In genomic region chr9:114890377-114890776, GRCm38 (mm10) we compare ENCODE assay signal across 18 mouse cellular contexts. TPM values are rescaled to one million over a fixed set of nuclear protein-coding genes. Genes with fewer than 3 reads are reported as not detected.
"Had no signal": no experiment of that assay in that cellular context is flagged by ENCODE, and none has a peak within 500 bp of the region (broad histone marks: within the 10 kb centered on the region; RNA-seq: fewer than 3 reads in every experiment).

No protein-coding gene starts in this region.

- H3K4me1 ChIP-seq: lung, embryonic 15.5 days; megakaryocyte, embryonic 14.5 days; midbrain, embryonic 13.5 days; midbrain, embryonic 15.5 days; stomach, embryonic 15.5 days had no signal

- H3K27ac ChIP-seq: lung, embryonic 15.5 days; macrophage; midbrain, embryonic 13.5 days; midbrain, embryonic 15.5 days; neural tube, embryonic 12.5 days; stomach, embryonic 15.5 days; stomach, postnatal 0 days had no signal

- H3K36me3 ChIP-seq: lung, embryonic 15.5 days; midbrain, embryonic 13.5 days; midbrain, embryonic 15.5 days; neural tube, embryonic 12.5 days; stomach, embryonic 15.5 days had no signal

- H3K9ac ChIP-seq: lung, embryonic 15.5 days; midbrain, embryonic 13.5 days; midbrain, embryonic 15.5 days; neural tube, embryonic 12.5 days; stomach, embryonic 15.5 days had no signal

- H3K27me3 ChIP-seq: lung, embryonic 15.5 days; midbrain, embryonic 13.5 days; midbrain, embryonic 15.5 days; neural tube, embryonic 12.5 days; stomach, embryonic 15.5 days had no signal

- H3K4me2 ChIP-seq: lung, embryonic 15.5 days; midbrain, embryonic 11.5 days; midbrain, embryonic 13.5 days; midbrain, embryonic 15.5 days; neural tube, embryonic 12.5 days; stomach, embryonic 15.5 days had no signal

- H3K4me3 ChIP-seq: lung, embryonic 15.5 days; megakaryocyte, embryonic 14.5 days; midbrain, embryonic 13.5 days; midbrain, embryonic 15.5 days; neural tube, embryonic 12.5 days; stomach, embryonic 15.5 days had no signal

- ATAC-seq: lung, postnatal 0 days; midbrain, embryonic 13.5 days; midbrain, embryonic 15.5 days had no signal

- DNase-seq: lung, adult 2 months; lung, postnatal 14 days; lung, postnatal 36 days; right cerebral cortex, postnatal 14 days; thymus, adult 2 months; thymus, postnatal 25 days; thymus, postnatal 4 days had no signal

- H3K9me3 ChIP-seq: lung, embryonic 15.5 days; midbrain, embryonic 15.5 days; neural tube, embryonic 12.5 days; stomach, embryonic 15.5 days had no signal

RNA-seq across cellular contexts. Expression of gene Cmtm8, which starts 46.4 kb away (rescaled TPM):
- total RNA-seq: monocyte, adult 5-6 weeks had no signal
